Mouse (Mus musculus): ENCODE results near the gene Rad23b.
A peak's percentile ranks its signal among the peaks of the same experiment; 100 is the strongest.

GRCm38 (mm10) chr4:55364374-55364773 is 14.5 kb downstream of the Rad23b start:
- TF ChIP-seq CTCF (conservative IDR thresholded peaks at IDR 0.05; ENCODE audit: low read length) (peak; percentile 81), POU5F1 (IDR thresholded peaks at IDR 0.05; ENCODE audit: borderline replicate concordance, low read length) (no peak), NANOG (IDR thresholded peaks at IDR 0.05; ENCODE audit: borderline replicate concordance, low read length) (no peak)
